Comparison of ENCODE assay signal across 11 mouse cellular contexts in the genomic region with DNA sequence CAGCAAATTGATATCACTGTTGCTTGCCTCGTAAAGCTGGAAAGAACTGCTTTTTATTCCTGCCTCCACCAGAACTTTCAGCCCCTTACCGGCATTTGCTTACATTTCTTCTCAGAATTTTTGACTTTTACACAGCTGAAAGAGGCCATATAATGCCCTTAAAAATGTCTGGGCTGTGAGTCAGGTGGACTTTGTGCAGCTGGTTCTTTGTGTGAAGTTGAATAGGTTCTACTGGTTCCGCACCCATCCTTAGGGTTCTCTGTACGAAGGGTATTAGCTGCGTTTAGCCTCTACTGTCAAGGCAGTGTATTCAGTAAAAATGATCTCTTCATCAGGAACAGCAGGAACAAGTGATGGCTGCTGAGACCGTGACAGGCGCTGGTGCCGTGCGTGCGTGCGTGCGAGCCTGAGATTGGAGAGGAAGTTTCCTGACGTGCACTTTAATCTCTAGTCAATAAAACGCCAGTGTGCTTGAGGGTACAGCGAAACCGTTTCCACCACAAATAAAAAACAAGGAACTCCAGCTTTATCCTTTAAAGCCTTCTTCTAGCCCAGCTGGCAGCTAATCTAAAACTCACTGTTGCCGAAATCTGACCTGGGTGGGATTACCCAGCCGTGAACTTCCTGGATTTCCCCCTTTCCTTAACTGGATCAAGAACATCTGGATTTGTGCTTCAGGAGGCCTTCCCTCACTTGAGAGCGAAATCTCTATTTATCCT.
DNase-seq lines count a peak whose midpoint lies in the region; ATAC-seq and TF ChIP-seq lines count a peak whose summit lies in the region.
"Had no signal": no experiment of that assay in that cellular context is flagged by ENCODE, and none has a peak within 500 bp of the region (broad histone marks: within the 10 kb centered on the region; RNA-seq: fewer than 3 reads in every experiment).

No protein-coding gene starts in this region.

- no peak overlapping the region for H3K27ac ChIP-seq in MEL (ENCODE audit: control insufficient read depth, low read depth, low read length)
- H3K27ac ChIP-seq in hindbrain, embryonic 14.5 days = no peak overlapping the region
- no peak overlapping the region for H3K27ac ChIP-seq in limb, embryonic 14.5 days (replicated peaks; ENCODE audit: low read depth, low read length)
- no peak overlapping the region for H3K27ac ChIP-seq in liver, embryonic 11.5 days (ENCODE audit: low read depth, low read length)
- H3K27ac ChIP-seq: lung, embryonic 15.5 days had no signal

- peak overlapping the region; percentile 22 for H3K4me2 ChIP-seq in hindbrain, embryonic 14.5 days (replicated peaks)
- peak overlapping the region; percentile 20; the same call in 1 of the 2 replicates for H3K4me2 ChIP-seq in limb, embryonic 14.5 days (replicated peaks; ENCODE audit: low read depth, low read length, severe bottlenecking)
- H3K4me2 ChIP-seq in liver, embryonic 11.5 days = no peak overlapping the region
- H3K4me2 ChIP-seq: lung, embryonic 15.5 days had no signal

- ATAC-seq in hindbrain, embryonic 14.5 days (ENCODE audit: low FRiP score) = no peak
- ATAC-seq in limb, embryonic 14.5 days (ENCODE audit: low FRiP score, low read depth) = peak; percentile 51; the same call in 1 of the 2 replicates
- no peak for ATAC-seq in liver, embryonic 11.5 days (replicated peaks; ENCODE audit: low FRiP score)

- H3K4me1 ChIP-seq in MEL (ENCODE audit: control insufficient read depth in 1 of 2, insufficient read depth in 2 of 2, low read length in 2 of 2) = peaks cover 0 to 6% of the 10 kb centered on the region in 2 experiments; a peak in 2 of 4 replicates
- H3K4me1 ChIP-seq in hindbrain, embryonic 14.5 days (replicated peaks; ENCODE audit: control insufficient read depth, insufficient read depth, low read length) = 0 out of 2 replicates have a peak, but pooled peaks cover 4% of the 10 kb centered on the region
- peaks cover 9% of the 10 kb centered on the region; the same call in 1 of the 2 replicates for H3K4me1 ChIP-seq in limb, embryonic 14.5 days (ENCODE audit: control insufficient read depth, insufficient read depth, low read length)
- peaks cover 3% of the 10 kb centered on the region; the same call in 1 of the 2 replicates for H3K4me1 ChIP-seq in liver, embryonic 11.5 days (replicated peaks; ENCODE audit: control insufficient read depth, insufficient read depth, low read length)

- TF ChIP-seq CTCF in MEL (IDR thresholded peaks at IDR 0.05 in 2 of 3, conservative IDR thresholded peaks at IDR 0.05 in 1 of 3; ENCODE audit: control insufficient read depth in 1 of 3, insufficient read depth in 1 of 3, low read depth in 2 of 3, low read length in 3 of 3, poor library complexity in 1 of 3, severe bottlenecking in 1 of 3) = no peak

- no peaks in the 10 kb centered on the region for H3K79me2 ChIP-seq in MEL (ENCODE audit: control insufficient read depth, insufficient read depth, low read length, poor library complexity)

- peak; percentile 38 to 52 for DNase-seq in cerebellum, postnatal 14 days
- no peak for DNase-seq in cerebellum, postnatal 25 days
- peak; percentile 16 for DNase-seq in MEL (ENCODE audit: low read depth, low spot score)
- DNase-seq in hindbrain, embryonic 14.5 days (ENCODE audit: low spot score) = no peak
- peak; percentile 17 for DNase-seq in limb, embryonic 14.5 days (ENCODE audit: low spot score)
- no peak for DNase-seq in layer of hippocampus, adult 8-10 months (ENCODE audit: low spot score in 2 of 2)
- no peak for DNase-seq in B cell, adult 2 months
- DNase-seq in liver, embryonic 11.5 days (ENCODE audit: low spot score) = no peak
- DNase-seq: retina, postnatal 1 day had no signal

- no peak for TF ChIP-seq EP300 in MEL (IDR thresholded peaks at IDR 0.05; ENCODE audit: low read depth in 1 of 2, low read length in 2 of 2)

- no peak overlapping the region for H3K9ac ChIP-seq in MEL (ENCODE audit: control insufficient read depth, low read depth, low read length, poor library complexity, severe bottlenecking)
- no peak overlapping the region for H3K9ac ChIP-seq in hindbrain, embryonic 14.5 days
- H3K9ac ChIP-seq in limb, embryonic 14.5 days (ENCODE audit: low read depth, low read length, severe bottlenecking) = no peak overlapping the region
- H3K9ac ChIP-seq in liver, embryonic 11.5 days (ENCODE audit: low read depth, low read length) = no peak overlapping the region
- H3K9ac ChIP-seq: lung, embryonic 15.5 days had no signal

- H3K9me3 ChIP-seq in MEL (replicated peaks; ENCODE audit: insufficient read depth, low read length) = no peaks in the 10 kb centered on the region
- no peaks in the 10 kb centered on the region for H3K9me3 ChIP-seq in hindbrain, embryonic 14.5 days (ENCODE audit: control insufficient read depth, low read length)
- no peaks in the 10 kb centered on the region for H3K9me3 ChIP-seq in limb, embryonic 14.5 days (ENCODE audit: control insufficient read depth, low read length)
- H3K9me3 ChIP-seq in liver, embryonic 11.5 days (ENCODE audit: control insufficient read depth, low read length) = no peaks in the 10 kb centered on the region
- H3K9me3 ChIP-seq: lung, embryonic 15.5 days had no signal

- peaks cover 8 to 18% of the 10 kb centered on the region in 2 experiments for H3K27me3 ChIP-seq in MEL (ENCODE audit: control insufficient read depth in 1 of 2, insufficient read depth in 2 of 2, low read length in 2 of 2)
- H3K27me3 ChIP-seq in hindbrain, embryonic 14.5 days (ENCODE audit: control insufficient read depth, insufficient read depth, low read length) = no peaks in the 10 kb centered on the region
- H3K27me3 ChIP-seq in limb, embryonic 14.5 days (ENCODE audit: control insufficient read depth, insufficient read depth, low read length) = no peaks in the 10 kb centered on the region
- peaks cover 8% of the 10 kb centered on the region for H3K27me3 ChIP-seq in liver, embryonic 11.5 days (replicated peaks; ENCODE audit: control insufficient read depth, insufficient read depth, low read length)

- TF ChIP-seq RAD21 in MEL (IDR thresholded peaks at IDR 0.05; ENCODE audit: low read depth, low read length) = no peak

- H3K36me3 ChIP-seq in MEL (ENCODE audit: control insufficient read depth in 1 of 2, insufficient read depth in 2 of 2, low read length in 2 of 2) = no peaks in the 10 kb centered on the region; a peak in 1 of 4 replicates
- no peaks in the 10 kb centered on the region for H3K36me3 ChIP-seq in hindbrain, embryonic 14.5 days (replicated peaks; ENCODE audit: control insufficient read depth, insufficient read depth)
- H3K36me3 ChIP-seq in limb, embryonic 14.5 days (ENCODE audit: control insufficient read depth, insufficient read depth, low read length) = no peaks in the 10 kb centered on the region
- no peaks in the 10 kb centered on the region for H3K36me3 ChIP-seq in liver, embryonic 11.5 days (ENCODE audit: control insufficient read depth, insufficient read depth, low read length)
- H3K36me3 ChIP-seq: lung, embryonic 15.5 days had no signal

- no peak overlapping the region for H3K4me3 ChIP-seq in MEL (ENCODE audit: control insufficient read depth in 1 of 2, insufficient read depth in 1 of 2, low read depth in 2 of 2, low read length in 2 of 2)
- H3K4me3 ChIP-seq in hindbrain, embryonic 14.5 days (replicated peaks; ENCODE audit: low read length) = no peak overlapping the region
- no peak overlapping the region for H3K4me3 ChIP-seq in limb, embryonic 14.5 days (replicated peaks; ENCODE audit: low read length)
- H3K4me3 ChIP-seq in liver, embryonic 11.5 days (ENCODE audit: low read depth, low read length) = no peak overlapping the region
- H3K4me3 ChIP-seq: lung, embryonic 15.5 days; myocyte had no signal

- TF ChIP-seq POLR2A in MEL (IDR thresholded peaks at IDR 0.05; ENCODE audit: control insufficient read depth in 1 of 2, insufficient read depth in 1 of 2, low read depth in 1 of 2, low read length in 2 of 2, poor library complexity in 1 of 2) = no peak
- TF ChIP-seq POLR2A in limb, embryonic 14.5 days (IDR thresholded peaks at IDR 0.05; ENCODE audit: borderline replicate concordance, extremely low read depth, insufficient read depth, insufficient read length) = no peak

- WGBS in hindbrain, embryonic 14.5 days = 60% methylated on average over 19 of the region's 19 CpGs
- WGBS in limb, embryonic 14.5 days = 21% methylated on average over 19 of the region's 19 CpGs
- WGBS in liver, embryonic 11.5 days = 58% methylated on average over 19 of the region's 19 CpGs

TF ChIP-seq in MEL, 35 proteins besides CTCF, POLR2A, EP300 and RAD21:
- TF ChIP-seq ETS1 (IDR thresholded peaks at IDR 0.05; ENCODE audit: low read depth, low read length) (no peak), MAFK (IDR thresholded peaks at IDR 0.05; ENCODE audit: borderline replicate concordance, low read depth, low read length) (no peak), SMC3 (IDR thresholded peaks at IDR 0.05; ENCODE audit: low read depth, low read length) (no peak), KAT2A (conservative IDR thresholded peaks at IDR 0.05; ENCODE audit: low read depth, low read length) (no peak), GATA1 (IDR thresholded peaks at IDR 0.05; ENCODE audit: low read depth, low read length) (no peak), CHD2 (IDR thresholded peaks at IDR 0.05; ENCODE audit: low read length) (no peak), MXI1 (IDR thresholded peaks at IDR 0.05; ENCODE audit: low read depth, low read length) (no peak), TCF12 (IDR thresholded peaks at IDR 0.05; ENCODE audit: low read depth, low read length) (no peak)

Comparison
In these comparisons a context has a peak if more than half of its experiments do, and no peak if none do; other contexts are left out.
1. DNase-seq: peak in cerebellum, postnatal 14 days (2 of 2), MEL (single experiment) and limb, embryonic 14.5 days (single experiment); none in cerebellum, postnatal 25 days (0 of 2), hindbrain, embryonic 14.5 days (single experiment), layer of hippocampus, adult 8-10 months (0 of 2), B cell, adult 2 months (0 of 2) and liver, embryonic 11.5 days (single experiment).